Mouse (Mus musculus): Measurements from ENCODE around the gene Ski. TPM values are rescaled to one million over a fixed set of nuclear protein-coding genes. Genes with fewer than 3 reads are reported as not detected.

Ski gene
- polyA plus RNA-seq, 1 experiment from 2014 or later: 15.8 TPM

DNA sequence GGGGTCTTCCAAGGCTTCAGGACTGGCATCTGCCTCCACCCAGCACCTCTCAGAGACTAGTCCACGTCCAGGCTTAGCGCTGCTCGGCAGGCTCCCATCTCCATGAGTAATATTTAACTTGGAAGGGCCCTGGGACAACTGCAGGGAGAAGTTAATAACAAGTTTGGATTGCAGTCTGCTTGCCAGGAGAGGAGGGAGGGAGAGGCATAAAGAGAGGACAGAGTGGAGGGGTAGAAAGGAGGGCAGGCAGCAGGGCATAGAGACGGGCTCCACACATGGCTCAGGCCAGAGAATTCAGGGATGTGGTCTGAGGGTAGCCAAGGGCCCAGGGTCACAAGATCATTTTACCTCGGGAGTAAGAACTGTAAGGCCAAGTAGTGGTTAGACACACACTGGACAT is 15.9 kb upstream of the Ski start:
- Histone ChIP-seq H3K9ac (ENCODE audit: low read length) (0 out of 2 replicates have a peak overlapping the region, but pooled peaks have one; percentile 24), H3K36me3 (ENCODE audit: control insufficient read depth, insufficient read depth, low read length) (no peaks in the 10 kb centered on the region), H3K9me3 (ENCODE audit: control insufficient read depth, low read length) (no peaks in the 10 kb centered on the region), H3K4me2 (ENCODE audit: low read depth, low read length) (no peak overlapping the region), H3K4me3 (ENCODE audit: low read length) (no peak overlapping the region), H3K4me1 (replicated peaks; ENCODE audit: control insufficient read depth, insufficient read depth, low read length) (peaks cover 54% of the 10 kb centered on the region), H3K27ac (ENCODE audit: low read length) (peak overlapping the region; percentile 75), H3K27me3 (ENCODE audit: control insufficient read depth, insufficient read depth, low read depth, low read length) (no peaks in the 10 kb centered on the region)
- ATAC-seq (ENCODE audit: low read depth): peak; percentile 10
- 38% methylated on average over 5 of the region's 5 CpGs for WGBS

DNA sequence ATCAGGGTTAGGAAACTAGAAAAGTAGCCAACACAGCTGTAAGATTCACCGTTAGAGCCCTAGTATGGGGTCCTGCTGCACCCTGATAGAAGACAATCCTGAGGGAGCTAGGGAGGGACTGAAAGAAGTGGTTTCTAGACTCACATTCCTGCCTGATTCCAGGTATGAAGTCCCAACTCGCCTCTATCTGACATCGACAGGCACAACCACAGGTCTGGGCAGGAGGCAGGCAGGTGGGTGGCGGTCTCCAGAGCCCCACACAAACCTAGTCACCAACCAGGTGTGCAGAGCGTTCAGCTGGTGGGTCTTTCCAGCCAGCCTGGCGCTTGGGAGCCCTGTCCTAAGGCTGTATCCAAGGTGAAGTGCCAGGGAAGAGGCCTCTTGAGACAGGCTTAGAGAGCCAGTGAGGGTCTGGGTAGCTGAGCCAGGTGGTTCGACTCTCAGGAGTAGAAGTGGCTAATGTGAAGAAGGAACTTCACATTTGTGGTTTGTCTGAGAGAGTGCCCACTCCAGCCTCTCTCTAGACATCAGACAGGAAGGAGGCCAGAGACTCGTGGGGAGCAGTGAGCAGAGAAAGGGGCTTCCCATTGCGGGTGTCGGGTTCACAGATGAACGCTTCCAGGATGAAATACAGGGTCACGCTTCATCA is 14.5 kb upstream of the Ski start:
- peak; percentile 43 for ATAC-seq (ENCODE audit: low read depth)

DNA sequence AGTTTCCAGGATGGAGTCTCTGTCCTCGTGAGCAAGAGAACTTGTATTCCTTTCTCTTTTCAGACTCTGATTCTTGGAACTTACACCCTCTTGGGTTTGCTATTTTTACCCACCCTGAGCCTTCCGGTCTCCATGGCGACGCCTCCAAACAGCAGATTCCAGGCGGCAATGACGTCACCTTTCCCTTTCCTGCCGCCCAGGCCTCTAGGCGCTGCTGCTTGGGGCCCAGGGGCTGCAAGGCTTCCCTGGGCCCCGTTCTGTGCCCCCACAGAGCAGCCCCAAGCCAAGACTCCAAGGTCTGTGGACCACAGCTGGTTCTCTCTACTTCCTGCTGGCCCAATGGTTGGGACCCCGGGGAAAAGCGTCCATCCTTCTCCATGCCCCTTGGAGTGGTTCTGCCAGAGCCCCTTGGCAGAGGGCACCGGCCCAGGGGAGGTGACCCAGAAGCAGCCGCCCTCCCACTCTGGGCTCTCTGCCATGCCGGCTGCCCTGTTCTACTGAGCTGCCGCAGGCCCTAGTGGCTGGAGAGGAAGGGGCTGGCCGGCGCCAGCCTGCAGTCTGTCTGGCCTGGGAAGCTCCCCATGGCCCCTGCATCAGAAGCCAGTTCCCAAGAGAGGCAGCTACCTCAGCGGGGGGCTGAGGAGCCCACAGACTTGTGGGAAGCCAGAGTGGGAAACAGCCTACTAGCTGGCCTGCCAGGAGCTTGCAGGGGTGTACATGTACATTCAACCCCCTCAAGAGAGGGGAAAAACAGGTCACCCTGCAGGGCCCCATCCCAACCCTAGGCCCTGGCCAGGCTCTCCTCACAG is 13.1 kb upstream of the Ski start:
- H3K4me1 ChIP-seq (replicated peaks; ENCODE audit: control insufficient read depth, insufficient read depth, low read length): peaks cover 53% of the 10 kb centered on the region

More for the DNA sequence above, 14.5 kb upstream of the Ski start:
- no peaks in the 10 kb centered on the region for H3K36me3 ChIP-seq (ENCODE audit: control insufficient read depth, insufficient read depth, low read length)
- H3K27ac ChIP-seq (ENCODE audit: low read length): peak overlapping the region; percentile 100
- no peaks in the 10 kb centered on the region for H3K9me3 ChIP-seq (ENCODE audit: control insufficient read depth, low read length)
- no peaks in the 10 kb centered on the region for H3K27me3 ChIP-seq (ENCODE audit: control insufficient read depth, insufficient read depth, low read depth, low read length)
- H3K4me3 ChIP-seq (ENCODE audit: low read length): no peak overlapping the region
- WGBS: 61% methylated on average over 12 of the region's 12 CpGs
- peak overlapping the region; percentile 69 for H3K9ac ChIP-seq (ENCODE audit: low read length)
- H3K4me1 ChIP-seq (replicated peaks; ENCODE audit: control insufficient read depth, insufficient read depth, low read length): peaks cover 56% of the 10 kb centered on the region
- H3K4me2 ChIP-seq (ENCODE audit: low read depth, low read length): peak overlapping the region; percentile 52; the same call in 1 of the 2 replicates

DNA sequence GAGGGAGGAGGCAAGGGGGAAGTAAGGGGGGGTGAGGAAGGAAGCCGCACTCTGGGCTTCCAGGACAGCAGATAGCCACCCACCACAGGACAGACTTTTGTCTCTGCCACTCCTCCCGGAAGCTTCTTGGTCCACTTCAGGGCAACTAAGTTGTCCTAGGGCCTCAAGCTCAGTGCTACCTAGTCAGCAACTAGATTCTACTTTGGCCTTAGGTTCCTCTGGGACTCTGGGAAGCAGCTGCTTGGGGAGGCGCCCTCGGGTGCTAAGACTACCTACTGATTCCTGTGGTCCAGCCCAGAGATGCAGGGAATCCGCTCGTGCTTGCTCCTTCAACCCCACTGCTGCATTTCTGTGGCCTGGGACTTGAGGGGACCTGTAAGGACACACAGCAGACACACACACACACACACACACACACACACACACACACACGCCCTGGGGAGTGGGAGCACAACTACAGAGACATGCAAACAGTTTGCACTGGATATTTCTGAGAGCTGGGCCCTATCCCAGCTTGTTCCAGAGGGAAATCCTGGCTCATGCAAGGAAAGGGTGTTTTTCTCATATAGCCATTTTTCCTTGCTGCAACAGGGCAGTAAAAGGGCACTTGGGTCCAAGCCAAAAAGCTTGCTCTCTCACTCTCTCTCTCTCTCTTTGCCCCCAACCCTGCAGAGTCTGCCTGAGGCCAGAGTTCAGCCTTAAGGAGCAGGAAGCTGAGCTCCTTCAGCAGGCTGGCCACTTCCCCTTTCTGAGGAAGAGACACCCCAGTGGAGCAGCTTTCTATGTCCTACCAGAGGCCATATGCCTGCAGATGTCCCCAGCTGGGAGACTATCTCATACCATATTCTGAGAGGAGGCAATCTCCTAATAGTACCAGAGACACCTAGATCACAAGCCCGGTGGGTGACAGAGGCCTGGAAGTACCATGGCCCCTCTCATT is 12.2 kb upstream of the Ski start:
- ATAC-seq (ENCODE audit: low read depth): peak; percentile 29
- H3K4me1 ChIP-seq (replicated peaks; ENCODE audit: control insufficient read depth, insufficient read depth, low read length): peaks cover 53% of the 10 kb centered on the region

More for the DNA sequence above, 13.1 kb upstream of the Ski start:
- H3K4me3 ChIP-seq (ENCODE audit: low read length): peak overlapping the region; percentile 30
- ATAC-seq (ENCODE audit: low read depth): peak; percentile 87
- H3K9me3 ChIP-seq (ENCODE audit: control insufficient read depth, low read length): no peaks in the 10 kb centered on the region
- H3K36me3 ChIP-seq (ENCODE audit: control insufficient read depth, insufficient read depth, low read length): no peaks in the 10 kb centered on the region
- no peaks in the 10 kb centered on the region for H3K27me3 ChIP-seq (ENCODE audit: control insufficient read depth, insufficient read depth, low read depth, low read length)
- peak overlapping the region; percentile 100 for H3K27ac ChIP-seq (ENCODE audit: low read length)
- peak overlapping the region; percentile 52 for H3K4me2 ChIP-seq (ENCODE audit: low read depth, low read length)
- H3K9ac ChIP-seq (ENCODE audit: low read length): peak overlapping the region; percentile 69
- 1% methylated on average over 18 of the region's 18 CpGs for WGBS

DNA sequence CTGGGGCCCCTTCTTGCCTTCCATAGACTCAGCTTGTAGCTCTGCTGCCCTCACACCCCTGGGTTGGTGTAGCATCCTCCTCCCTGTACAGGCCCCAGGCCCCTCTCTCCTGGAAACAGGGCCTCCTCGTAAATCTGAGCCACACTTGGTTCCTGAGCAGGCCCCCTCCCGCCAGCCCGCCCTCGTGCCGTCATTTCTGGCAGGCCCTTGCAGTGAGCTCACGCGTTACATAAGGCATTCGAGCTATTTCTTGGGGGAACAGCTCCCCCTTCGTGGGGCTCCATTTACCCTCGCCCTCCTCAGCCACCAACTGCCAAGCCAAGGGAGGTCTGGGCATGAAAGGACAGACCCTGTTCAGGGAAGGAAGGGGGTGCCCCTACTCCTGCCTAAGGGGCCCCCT is 11.5 kb upstream of the Ski start:
- peak overlapping the region; percentile 100 for H3K27ac ChIP-seq (ENCODE audit: low read length)
- no peaks in the 10 kb centered on the region for H3K27me3 ChIP-seq (ENCODE audit: control insufficient read depth, insufficient read depth, low read depth, low read length)
- peaks cover 53% of the 10 kb centered on the region for H3K4me1 ChIP-seq (replicated peaks; ENCODE audit: control insufficient read depth, insufficient read depth, low read length)
- 5% methylated on average over 10 of the region's 10 CpGs for WGBS
- peak; percentile 55 for ATAC-seq (ENCODE audit: low read depth)
- no peaks in the 10 kb centered on the region for H3K36me3 ChIP-seq (ENCODE audit: control insufficient read depth, insufficient read depth, low read length)
- H3K9ac ChIP-seq (ENCODE audit: low read length): peak overlapping the region; percentile 69
- no peaks in the 10 kb centered on the region for H3K9me3 ChIP-seq (ENCODE audit: control insufficient read depth, low read length)
- no peak overlapping the region for H3K4me3 ChIP-seq (ENCODE audit: low read length)
- peak overlapping the region; percentile 52 for H3K4me2 ChIP-seq (ENCODE audit: low read depth, low read length)

More for the DNA sequence above, 12.2 kb upstream of the Ski start:
- no peaks in the 10 kb centered on the region for H3K36me3 ChIP-seq (ENCODE audit: control insufficient read depth, insufficient read depth, low read length)
- H3K9me3 ChIP-seq (ENCODE audit: control insufficient read depth, low read length): no peaks in the 10 kb centered on the region
- WGBS: 31% methylated on average over 8 of the region's 8 CpGs
- peak overlapping the region; percentile 52 for H3K4me2 ChIP-seq (ENCODE audit: low read depth, low read length)
- peak overlapping the region; percentile 11; the same call in 1 of the 2 replicates for H3K4me3 ChIP-seq (ENCODE audit: low read length)
- peak overlapping the region; percentile 69 for H3K9ac ChIP-seq (ENCODE audit: low read length)
- no peaks in the 10 kb centered on the region for H3K27me3 ChIP-seq (ENCODE audit: control insufficient read depth, insufficient read depth, low read depth, low read length)
- H3K27ac ChIP-seq (ENCODE audit: low read length): peak overlapping the region; percentile 100

DNA sequence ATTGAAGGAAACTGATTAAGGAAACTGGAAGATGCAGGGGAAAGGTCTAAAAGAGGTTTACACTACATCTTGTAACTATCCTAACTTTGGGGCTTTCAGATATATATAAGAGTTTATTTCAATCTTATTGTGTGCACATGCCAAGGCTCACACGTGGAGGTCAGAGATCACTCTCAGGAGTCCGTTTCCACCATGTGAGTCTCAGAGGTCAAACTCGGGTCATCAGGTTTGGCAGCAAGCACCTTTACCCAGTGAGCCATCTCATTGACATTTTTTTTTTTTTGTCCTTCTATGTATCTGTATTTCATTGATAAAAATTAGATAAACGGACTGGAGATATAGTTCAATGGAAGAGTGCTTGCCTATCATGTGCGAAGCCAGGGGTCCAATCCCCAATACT is 6.1 kb upstream of the Ski start:
- Histone ChIP-seq H3K4me2 (ENCODE audit: low read depth, low read length) (no peak overlapping the region), H3K36me3 (ENCODE audit: control insufficient read depth, insufficient read depth, low read length) (no peaks in the 10 kb centered on the region), H3K27me3 (ENCODE audit: control insufficient read depth, insufficient read depth, low read depth, low read length) (no peaks in the 10 kb centered on the region), H3K9ac (ENCODE audit: low read length) (no peak overlapping the region), H3K27ac (ENCODE audit: low read length) (no peak overlapping the region), H3K4me1 (replicated peaks; ENCODE audit: control insufficient read depth, insufficient read depth, low read length) (peaks cover 12% of the 10 kb centered on the region), H3K9me3 (ENCODE audit: control insufficient read depth, low read length) (no peaks in the 10 kb centered on the region), H3K4me3 (ENCODE audit: low read length) (no peak overlapping the region)
- 56% methylated on average over 5 of the region's 5 CpGs for WGBS
- no peak for ATAC-seq (ENCODE audit: low read depth)

DNA sequence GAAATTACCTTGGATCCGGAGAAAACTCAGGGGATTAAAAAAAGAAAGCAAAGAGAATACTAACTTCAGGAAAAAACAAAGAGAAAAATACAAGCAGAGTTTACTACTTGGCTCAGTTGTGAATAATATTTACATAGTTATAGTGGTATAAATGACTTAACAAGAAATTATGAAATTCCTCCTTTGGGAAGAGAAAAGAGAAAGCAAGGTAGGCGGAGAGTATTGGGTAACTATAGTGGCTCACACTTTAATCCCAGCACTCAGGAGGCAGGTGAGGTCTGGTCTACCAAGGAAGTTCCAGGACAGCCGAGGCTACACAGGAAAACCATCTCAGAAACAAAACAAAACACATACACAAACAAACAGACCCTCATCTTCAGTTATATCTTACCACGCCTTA is 5.6 kb upstream of the Ski start:
- ATAC-seq (ENCODE audit: low read depth): no peak
- no peak overlapping the region for H3K4me2 ChIP-seq (ENCODE audit: low read depth, low read length)
- no peak overlapping the region for H3K27ac ChIP-seq (ENCODE audit: low read length)

DNA sequence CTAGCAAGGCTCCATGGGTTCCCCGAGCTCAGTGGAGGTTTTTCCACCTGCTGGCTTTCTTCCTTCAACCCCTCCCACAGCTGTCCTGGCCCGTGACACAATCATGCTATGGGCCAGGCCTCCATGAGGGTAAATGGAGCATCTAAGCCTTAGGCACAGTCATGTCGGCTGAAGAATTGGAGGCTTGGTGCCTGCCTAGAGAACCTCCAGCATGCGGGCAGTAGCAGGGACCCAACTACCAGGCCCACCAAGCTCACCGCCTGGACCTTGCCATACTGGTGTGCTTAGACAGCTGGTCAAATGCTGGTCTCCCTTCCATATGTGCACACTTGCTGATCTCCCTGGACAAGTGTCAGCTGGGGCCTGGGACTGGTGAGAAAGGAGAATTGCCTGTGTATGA is 3.5 kb upstream of the Ski start:
- ATAC-seq (ENCODE audit: low read depth): no peak
- Histone ChIP-seq H3K9ac (ENCODE audit: low read length) (no peak overlapping the region), H3K4me3 (ENCODE audit: low read length) (no peak overlapping the region), H3K27ac (ENCODE audit: low read length) (no peak overlapping the region), H3K9me3 (ENCODE audit: control insufficient read depth, low read length) (no peaks in the 10 kb centered on the region), H3K36me3 (ENCODE audit: control insufficient read depth, insufficient read depth, low read length) (no peaks in the 10 kb centered on the region), H3K4me1 (replicated peaks; ENCODE audit: control insufficient read depth, insufficient read depth, low read length) (peaks cover 9% of the 10 kb centered on the region), H3K4me2 (ENCODE audit: low read depth, low read length) (no peak overlapping the region), H3K27me3 (ENCODE audit: control insufficient read depth, insufficient read depth, low read depth, low read length) (no peaks in the 10 kb centered on the region)
- 85% methylated on average over 5 of the region's 5 CpGs for WGBS

More for the DNA sequence above, 5.6 kb upstream of the Ski start:
- Histone ChIP-seq H3K4me3 (ENCODE audit: low read length) (no peak overlapping the region), H3K4me1 (replicated peaks; ENCODE audit: control insufficient read depth, insufficient read depth, low read length) (peaks cover 9% of the 10 kb centered on the region), H3K9ac (ENCODE audit: low read length) (no peak overlapping the region), H3K9me3 (ENCODE audit: control insufficient read depth, low read length) (no peaks in the 10 kb centered on the region), H3K27me3 (ENCODE audit: control insufficient read depth, insufficient read depth, low read depth, low read length) (no peaks in the 10 kb centered on the region), H3K36me3 (ENCODE audit: control insufficient read depth, insufficient read depth, low read length) (no peaks in the 10 kb centered on the region)
- 62% methylated on average over 4 of the region's 4 CpGs for WGBS

Data from lung, embryonic 16.5 days (tissue).